Mouse (Mus musculus): ENCODE measurements at regions not wholly inside any gene's neighbourhood (a gene's known extent, or its start where the extent isn't known, plus 50 kb on each side); places are given as distances from the start of the nearest gene placed in this dataset.

DNA sequence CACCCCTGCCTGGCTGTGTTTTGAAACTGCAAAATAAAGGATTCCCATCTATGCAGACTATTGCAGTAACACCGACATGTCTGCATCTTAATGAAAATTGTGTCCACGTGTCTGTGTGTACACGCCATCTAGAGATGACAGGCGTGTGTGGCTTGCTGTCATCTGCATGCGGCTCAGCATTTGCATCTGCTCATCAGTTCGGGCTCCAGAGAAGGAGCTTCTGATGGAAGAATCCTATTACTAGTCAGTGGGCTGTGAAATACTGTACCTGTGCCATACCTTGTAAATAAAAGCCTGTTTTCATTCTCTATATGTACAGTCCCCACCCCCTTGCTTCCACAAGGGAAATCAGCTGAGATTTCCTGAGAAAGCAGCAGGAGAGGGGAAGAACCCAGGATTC lies 92.7 kb upstream of the Kirrel3 start:
- Histone ChIP-seq H3K9ac (replicated peaks; ENCODE audit: low read length, poor library complexity, severe bottlenecking) (no peak overlapping the region), H3K36me3 (ENCODE audit: insufficient read depth, low read length) (no peaks in the 10 kb centered on the region), H3K27me3 (ENCODE audit: insufficient read depth, low read length) (no peaks in the 10 kb centered on the region), H3K9me3 (ENCODE audit: low read length) (no peaks in the 10 kb centered on the region), H3K4me2 (ENCODE audit: low read depth, low read length, poor library complexity, severe bottlenecking) (no peak overlapping the region), H3K4me1 (ENCODE audit: insufficient read depth, low read length) (0 out of 2 replicates have a peak, but pooled peaks cover 6% of the 10 kb centered on the region), H3K4me3 (ENCODE audit: low read depth, low read length) (no peak overlapping the region), H3K27ac (ENCODE audit: low read depth, low read length) (no peak overlapping the region)
- 0 out of 2 replicates have a peak, but pooled peaks have one; percentile 16 for TF ChIP-seq CTCF (IDR thresholded peaks at IDR 0.05)
- WGBS: 41% methylated on average over 6 of the region's 6 CpGs
- no peak for DNase-seq (ENCODE audit: low spot score)
- ATAC-seq (ENCODE audit: low FRiP score): no peak

DNA sequence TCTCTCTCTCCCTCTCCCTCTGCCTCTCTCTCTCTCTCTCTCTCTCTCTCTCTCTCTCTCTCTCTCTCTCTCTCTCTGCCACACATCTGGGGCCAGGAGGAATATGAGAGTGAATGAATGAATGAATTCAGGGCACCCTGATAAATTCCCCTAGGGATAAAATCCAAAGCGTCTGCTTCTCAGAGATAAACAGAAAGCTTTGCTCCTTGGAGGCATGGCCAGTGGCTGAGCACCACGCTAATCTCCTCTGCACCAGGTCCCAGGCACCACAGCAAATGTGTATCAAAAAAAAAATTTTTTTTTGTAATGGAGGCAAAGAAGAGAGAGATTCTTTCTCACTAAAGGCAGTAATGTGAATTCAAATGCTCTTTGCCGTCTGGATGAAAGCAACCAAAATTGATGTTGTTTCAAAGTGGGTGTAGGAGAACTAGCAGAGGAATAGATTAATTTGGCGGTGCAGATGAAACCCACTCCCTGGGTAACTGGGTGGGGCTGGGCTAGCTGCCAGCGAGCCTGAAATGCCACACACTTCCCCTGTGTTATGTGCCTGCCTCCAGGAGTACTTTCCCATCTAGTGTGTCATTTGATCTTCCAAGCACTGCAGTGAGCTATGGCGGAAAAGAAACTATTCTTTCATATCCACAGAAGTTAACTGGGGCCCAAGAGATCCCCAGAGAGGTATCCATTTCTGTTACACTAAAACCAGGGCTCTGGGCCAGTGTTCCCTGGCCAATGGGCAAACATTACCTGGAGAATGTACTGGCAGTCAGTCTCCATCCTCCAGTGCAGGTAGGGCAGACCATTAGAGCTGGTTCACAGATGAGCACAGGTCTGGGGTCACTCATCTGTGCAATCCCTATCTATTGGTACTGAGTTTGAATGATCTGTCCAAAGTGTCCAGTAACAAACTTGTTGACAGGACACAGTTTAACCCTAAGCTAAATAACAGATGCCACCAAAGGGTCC lies 89.6 kb upstream of the Kirrel3 start:
- no peak for TF ChIP-seq CTCF (IDR thresholded peaks at IDR 0.05)
- no peaks in the 10 kb centered on the region for H3K27me3 ChIP-seq (ENCODE audit: insufficient read depth, low read length)
- DNase-seq (ENCODE audit: low spot score) (no peak), ATAC-seq (ENCODE audit: low FRiP score) (no peak)
- H3K9me3 ChIP-seq (ENCODE audit: low read length): no peaks in the 10 kb centered on the region
- peak overlapping the region; percentile 4 for H3K27ac ChIP-seq (ENCODE audit: low read depth, low read length)
- no peak overlapping the region for H3K4me3 ChIP-seq (ENCODE audit: low read depth, low read length)
- H3K9ac ChIP-seq (replicated peaks; ENCODE audit: low read length, poor library complexity, severe bottlenecking): no peak overlapping the region
- WGBS: 17% methylated on average over 6 of the region's 6 CpGs
- H3K4me2 ChIP-seq (ENCODE audit: low read depth, low read length, poor library complexity, severe bottlenecking): no peak overlapping the region
- no peaks in the 10 kb centered on the region for H3K36me3 ChIP-seq (ENCODE audit: insufficient read depth, low read length)
- H3K4me1 ChIP-seq (ENCODE audit: insufficient read depth, low read length): 0 out of 2 replicates have a peak, but pooled peaks cover 6% of the 10 kb centered on the region

DNA sequence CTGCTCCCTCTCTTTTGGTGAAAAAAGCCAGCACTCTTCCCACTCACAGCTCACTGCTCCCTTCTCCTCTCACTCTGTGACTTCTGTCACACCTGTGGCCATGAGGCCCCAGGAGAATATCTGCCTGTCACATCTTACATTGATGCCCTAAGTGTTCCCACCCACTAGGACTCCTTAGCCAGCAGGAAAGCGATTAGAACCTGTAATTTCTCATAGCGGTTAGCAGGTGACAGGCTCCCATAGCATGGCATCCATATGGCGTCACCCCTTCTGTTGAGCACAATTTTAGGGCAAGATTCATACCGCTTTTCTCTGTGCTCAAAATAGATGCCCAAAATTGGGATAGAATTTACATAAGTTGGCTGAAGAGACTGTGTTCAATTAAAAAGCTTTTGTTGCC lies 74.0 kb upstream of the Kirrel3 start:
- Histone ChIP-seq H3K9ac (replicated peaks; ENCODE audit: low read length, poor library complexity, severe bottlenecking) (no peak overlapping the region), H3K4me3 (ENCODE audit: low read depth, low read length) (no peak overlapping the region), H3K27ac (ENCODE audit: low read depth, low read length) (no peak overlapping the region), H3K4me2 (ENCODE audit: low read depth, low read length, poor library complexity, severe bottlenecking) (no peak overlapping the region), H3K27me3 (ENCODE audit: insufficient read depth, low read length) (no peaks in the 10 kb centered on the region), H3K36me3 (ENCODE audit: insufficient read depth, low read length) (no peaks in the 10 kb centered on the region), H3K4me1 (ENCODE audit: insufficient read depth, low read length) (no peaks in the 10 kb centered on the region), H3K9me3 (ENCODE audit: low read length) (no peaks in the 10 kb centered on the region)
- ATAC-seq (ENCODE audit: low FRiP score) (no peak), DNase-seq (ENCODE audit: low spot score) (no peak)
- TF ChIP-seq CTCF (IDR thresholded peaks at IDR 0.05): no peak
- WGBS: 83% methylated on average over 4 of the region's 4 CpGs

DNA sequence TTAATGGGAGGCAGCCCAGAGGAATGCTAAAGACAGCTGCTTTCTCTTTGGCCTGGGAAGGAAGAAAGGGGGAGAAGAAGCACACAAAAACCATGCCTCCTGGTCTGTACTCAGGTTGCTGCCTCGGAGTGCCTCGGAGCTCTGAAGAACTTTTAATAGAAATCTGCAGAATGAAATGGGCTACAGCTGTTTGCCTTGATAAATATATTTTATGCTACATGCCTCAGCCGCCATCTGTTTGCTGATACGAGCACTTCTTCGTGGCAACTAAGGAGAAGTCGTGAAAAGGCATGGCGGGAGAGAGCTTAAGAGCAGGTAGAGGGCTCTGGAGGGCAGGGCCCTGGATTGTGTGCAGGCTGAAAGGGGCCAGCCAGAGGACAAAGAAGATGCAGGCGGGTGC lies 69.5 kb upstream of the Kirrel3 start:
- Histone ChIP-seq H3K27me3 (ENCODE audit: insufficient read depth, low read length) (no peaks in the 10 kb centered on the region), H3K4me2 (ENCODE audit: low read depth, low read length, poor library complexity, severe bottlenecking) (no peak overlapping the region), H3K4me1 (ENCODE audit: insufficient read depth, low read length) (no peaks in the 10 kb centered on the region), H3K9ac (replicated peaks; ENCODE audit: low read length, poor library complexity, severe bottlenecking) (no peak overlapping the region), H3K4me3 (ENCODE audit: low read depth, low read length) (no peak overlapping the region), H3K9me3 (ENCODE audit: low read length) (no peaks in the 10 kb centered on the region), H3K36me3 (ENCODE audit: insufficient read depth, low read length) (no peaks in the 10 kb centered on the region), H3K27ac (ENCODE audit: low read depth, low read length) (no peak overlapping the region)
- ATAC-seq (ENCODE audit: low FRiP score): no peak
- DNase-seq (ENCODE audit: low spot score): no peak
- 69% methylated on average over 8 of the region's 8 CpGs for WGBS
- no peak for TF ChIP-seq CTCF (IDR thresholded peaks at IDR 0.05)

DNA sequence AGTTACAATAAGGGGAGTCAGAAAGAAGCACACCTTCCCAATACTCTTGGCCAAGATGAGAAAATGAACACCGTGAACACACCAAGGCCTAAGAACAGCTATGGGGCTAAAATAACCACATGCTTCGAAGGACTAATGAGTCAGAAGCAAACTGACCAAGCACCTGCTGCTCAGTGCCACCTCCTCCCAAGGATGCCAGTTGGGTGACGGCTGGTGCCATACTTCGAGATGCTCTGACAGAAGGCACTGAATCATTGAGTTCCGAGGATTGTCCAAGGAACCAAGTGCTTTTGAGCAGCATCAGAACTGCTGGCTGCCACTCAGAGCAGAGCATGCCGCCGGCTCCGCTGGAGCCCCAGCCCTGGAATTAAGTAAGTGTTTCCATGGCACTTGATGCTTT lies 67.6 kb upstream of the Kirrel3 start:
- peaks cover 4% of the 10 kb centered on the region; the same call in 1 of the 2 replicates for H3K4me1 ChIP-seq (ENCODE audit: insufficient read depth, low read length)
- H3K9me3 ChIP-seq (ENCODE audit: low read length): no peaks in the 10 kb centered on the region
- WGBS: 83% methylated on average over 8 of the region's 8 CpGs
- no peak overlapping the region for H3K4me3 ChIP-seq (ENCODE audit: low read depth, low read length)
- no peak overlapping the region for H3K9ac ChIP-seq (replicated peaks; ENCODE audit: low read length, poor library complexity, severe bottlenecking)
- ATAC-seq (ENCODE audit: low FRiP score): no peak
- H3K27ac ChIP-seq (ENCODE audit: low read depth, low read length): no peak overlapping the region
- no peak overlapping the region for H3K4me2 ChIP-seq (ENCODE audit: low read depth, low read length, poor library complexity, severe bottlenecking)
- no peak for TF ChIP-seq CTCF (IDR thresholded peaks at IDR 0.05)
- no peaks in the 10 kb centered on the region for H3K27me3 ChIP-seq (ENCODE audit: insufficient read depth, low read length)
- H3K36me3 ChIP-seq (ENCODE audit: insufficient read depth, low read length): no peaks in the 10 kb centered on the region
- no peak for DNase-seq (ENCODE audit: low spot score)

DNA sequence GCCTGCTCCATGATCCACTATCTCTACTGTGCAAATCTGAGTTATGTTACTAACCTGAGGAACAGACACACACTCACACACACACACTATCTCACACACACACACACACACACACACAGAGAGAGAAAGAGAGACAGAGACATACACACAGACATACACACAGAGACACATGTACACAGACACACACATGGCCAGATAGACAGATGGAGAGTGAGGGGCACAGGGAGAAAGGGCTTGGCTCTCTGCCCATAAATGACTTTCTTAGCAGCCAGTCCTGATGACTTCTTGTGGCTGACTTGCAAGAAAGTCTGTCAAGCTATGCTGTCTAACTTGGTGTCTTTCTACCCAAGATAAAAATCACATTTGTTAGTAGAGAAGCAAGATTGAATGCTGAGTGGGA lies 63.7 kb upstream of the Kirrel3 start:
- no peak overlapping the region for H3K9ac ChIP-seq (replicated peaks; ENCODE audit: low read length, poor library complexity, severe bottlenecking)
- no peak for TF ChIP-seq CTCF (IDR thresholded peaks at IDR 0.05)
- peaks cover 4% of the 10 kb centered on the region; the same call in 1 of the 2 replicates for H3K4me1 ChIP-seq (ENCODE audit: insufficient read depth, low read length)
- ATAC-seq (ENCODE audit: low FRiP score): no peak
- H3K4me2 ChIP-seq (ENCODE audit: low read depth, low read length, poor library complexity, severe bottlenecking): no peak overlapping the region
- H3K27ac ChIP-seq (ENCODE audit: low read depth, low read length): no peak overlapping the region
- H3K9me3 ChIP-seq (ENCODE audit: low read length): no peaks in the 10 kb centered on the region
- H3K27me3 ChIP-seq (ENCODE audit: insufficient read depth, low read length): no peaks in the 10 kb centered on the region
- H3K4me3 ChIP-seq (ENCODE audit: low read depth, low read length): no peak overlapping the region
- H3K36me3 ChIP-seq (ENCODE audit: insufficient read depth, low read length): no peaks in the 10 kb centered on the region
- DNase-seq (ENCODE audit: low spot score): peak; percentile 31
